Mouse (Mus musculus) testis, postnatal 10 days (tissue): ENCODE data around the gene Tmem72.

Source experiments
- DNase-seq: peaks from one replicate; pipeline ENCODE4 v3.0.0; 2021; ENCODE audit warnings: low spot score

Gene Tmem72

DNA sequence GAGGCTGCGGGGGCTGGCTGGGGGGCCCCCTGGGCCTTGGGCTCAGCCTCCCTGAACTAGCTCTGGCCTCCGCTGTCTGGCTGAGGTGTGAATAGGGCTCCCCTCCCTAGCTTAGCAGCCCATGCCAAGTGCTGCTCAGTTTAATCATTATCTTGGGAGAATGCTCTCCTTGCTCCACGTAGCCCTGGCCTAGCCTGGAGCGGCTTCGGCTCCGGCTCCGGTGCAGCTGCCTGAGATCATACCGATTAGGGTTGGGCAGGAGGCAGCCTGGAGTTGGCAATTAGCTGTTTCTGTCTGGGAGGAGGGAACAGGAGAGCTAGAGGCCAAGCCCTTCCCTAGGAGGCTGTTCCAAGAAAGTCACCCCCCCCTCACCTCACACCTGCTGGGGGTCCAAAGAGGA lies at the start of gene Tmem72:
Tmem72 (minus strand) TSS at position 248 of the 400 bp plus-strand sequence.
- no peak for DNase-seq

DNA sequence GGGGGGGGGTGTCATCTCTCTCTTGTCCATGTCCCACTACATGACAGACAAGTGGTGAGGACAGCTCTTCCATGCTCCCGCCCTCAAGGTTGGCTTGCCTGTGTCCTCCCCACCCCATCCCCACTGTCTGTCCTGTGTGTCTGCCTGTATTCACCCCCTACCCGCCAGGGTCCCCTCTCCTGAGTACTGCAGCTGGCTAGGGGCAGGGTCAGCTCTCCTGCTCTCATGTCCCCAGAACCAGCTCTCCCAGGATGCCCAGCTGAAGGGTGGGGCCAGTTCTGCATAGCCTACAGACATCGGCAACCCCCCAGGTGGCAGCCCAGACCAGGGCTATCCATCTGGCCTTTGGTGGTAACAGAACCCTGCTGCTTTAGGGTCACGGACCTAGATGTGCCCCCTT lies 47.8 kb upstream of the Tmem72 start:
- no peak for DNase-seq

DNA sequence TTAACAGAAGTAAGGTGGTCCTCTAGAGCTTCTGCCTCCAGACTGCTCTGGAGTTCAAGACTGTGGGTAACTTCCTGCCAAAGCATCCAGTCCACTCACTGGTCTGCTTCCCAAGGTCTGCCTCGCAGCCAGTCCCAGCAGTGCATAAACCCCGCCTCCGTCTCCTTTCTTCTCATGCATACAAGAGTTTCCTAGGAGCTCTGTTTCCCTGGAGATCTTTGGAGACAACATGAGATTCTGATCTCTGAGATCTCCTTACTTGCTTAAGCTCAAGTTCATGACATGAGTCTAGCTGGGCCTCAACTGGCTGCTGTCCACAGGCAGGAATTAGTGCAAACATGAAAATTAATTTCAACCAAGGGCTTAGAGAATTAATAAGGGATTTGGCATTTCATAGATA lies 45.6 kb upstream of the Tmem72 start:
- DNase-seq = no peak

DNA sequence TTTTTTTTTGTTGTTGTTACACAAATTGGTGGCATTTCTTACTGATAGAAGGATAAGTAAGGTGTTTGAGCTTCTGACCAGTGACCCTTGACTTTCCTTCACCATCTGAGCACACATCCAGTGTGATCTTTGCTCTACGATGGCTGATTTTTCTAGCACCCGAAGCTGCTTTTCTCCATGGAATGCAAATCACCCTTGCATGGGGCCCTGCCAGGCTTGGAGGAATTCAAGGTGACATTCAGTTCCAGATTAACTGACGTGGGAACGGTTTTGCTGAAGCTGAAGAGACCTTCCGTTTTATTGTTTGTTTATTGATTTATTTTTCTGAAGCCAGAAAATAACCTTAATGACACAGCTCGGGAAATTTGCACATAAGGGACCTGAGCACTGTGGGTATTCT lies 43.5 kb upstream of the Tmem72 start:
- no peak for DNase-seq

DNA sequence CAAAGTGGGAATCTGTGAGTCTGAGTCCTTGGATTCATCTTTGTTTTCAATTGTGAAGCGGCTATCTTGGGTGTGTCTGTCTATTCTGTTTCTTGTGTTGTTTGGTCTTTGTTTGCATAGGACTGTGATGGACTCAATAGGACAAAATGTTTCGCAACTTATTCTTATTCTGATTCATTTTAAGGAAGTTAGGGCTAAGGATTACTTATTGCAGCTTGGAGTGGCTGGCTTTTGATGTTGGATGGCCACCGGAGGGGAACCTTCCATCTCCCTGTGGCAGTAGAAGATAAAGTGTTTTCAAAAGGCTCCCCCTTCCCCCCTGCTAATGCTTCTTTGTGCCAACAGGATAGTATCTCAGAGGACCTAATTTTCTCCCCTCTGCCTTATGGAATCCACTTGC lies 39.7 kb upstream of the Tmem72 start:
- DNase-seq = no peak

DNA sequence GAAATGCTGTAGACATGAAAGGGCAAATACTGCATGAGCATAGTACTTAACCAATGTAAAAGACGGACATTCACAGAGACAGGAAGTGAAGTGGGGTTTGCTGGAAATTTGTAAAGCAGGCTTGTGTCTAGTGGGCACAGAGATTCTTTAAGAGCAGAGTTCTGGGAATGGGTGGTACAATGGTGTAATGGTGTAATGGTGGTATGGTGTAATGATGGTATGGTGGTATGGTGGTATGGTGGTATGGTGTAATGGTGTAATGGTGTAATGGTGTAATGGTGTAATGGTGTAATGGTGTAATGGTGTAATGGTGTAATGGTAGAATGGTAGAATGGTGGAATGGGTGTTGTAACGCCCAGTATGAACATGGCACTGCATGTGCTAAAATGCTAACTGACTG lies 21.3 kb upstream of the Tmem72 start:
- DNase-seq = no peak

DNA sequence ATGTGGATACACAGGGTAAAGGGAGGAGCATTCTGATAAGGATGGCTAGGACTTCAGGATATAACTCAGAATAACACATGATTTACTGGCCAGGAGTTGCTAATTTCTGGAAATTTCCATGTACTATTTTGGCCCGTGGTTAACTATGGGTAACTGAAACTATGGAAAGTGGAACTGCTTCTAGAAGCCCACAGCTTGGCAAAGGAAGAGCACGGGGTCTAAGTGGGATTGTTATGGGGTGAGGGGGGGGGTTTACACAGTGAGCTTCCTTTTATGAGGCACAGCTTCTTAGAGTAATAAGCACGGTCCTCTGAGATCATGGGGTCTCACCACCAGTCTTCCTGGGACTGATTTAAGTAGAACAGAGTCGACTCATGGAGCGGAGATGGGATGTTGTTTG lies 18.6 kb upstream of the Tmem72 start:
- DNase-seq = no peak

DNA sequence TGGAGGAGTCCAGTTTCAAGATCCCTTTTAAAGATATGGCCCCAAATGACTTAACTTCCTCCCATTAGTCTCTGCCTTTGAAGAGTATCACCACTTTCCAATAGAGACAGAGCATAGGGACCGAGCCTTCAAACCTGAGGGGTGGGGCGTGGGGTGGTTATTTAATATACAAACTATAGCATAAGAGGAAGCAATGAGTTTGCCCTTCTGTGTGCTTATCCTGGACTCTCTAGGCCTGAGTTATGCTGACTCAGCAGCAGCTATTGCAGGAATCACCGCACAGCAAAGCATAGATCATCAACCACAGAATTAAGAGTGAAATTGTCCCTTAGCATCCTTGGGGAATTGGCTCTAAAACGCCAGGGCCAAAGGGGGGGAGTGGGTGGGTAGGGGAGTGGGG lies 16.9 kb upstream of the Tmem72 start:
- no peak for DNase-seq

DNA sequence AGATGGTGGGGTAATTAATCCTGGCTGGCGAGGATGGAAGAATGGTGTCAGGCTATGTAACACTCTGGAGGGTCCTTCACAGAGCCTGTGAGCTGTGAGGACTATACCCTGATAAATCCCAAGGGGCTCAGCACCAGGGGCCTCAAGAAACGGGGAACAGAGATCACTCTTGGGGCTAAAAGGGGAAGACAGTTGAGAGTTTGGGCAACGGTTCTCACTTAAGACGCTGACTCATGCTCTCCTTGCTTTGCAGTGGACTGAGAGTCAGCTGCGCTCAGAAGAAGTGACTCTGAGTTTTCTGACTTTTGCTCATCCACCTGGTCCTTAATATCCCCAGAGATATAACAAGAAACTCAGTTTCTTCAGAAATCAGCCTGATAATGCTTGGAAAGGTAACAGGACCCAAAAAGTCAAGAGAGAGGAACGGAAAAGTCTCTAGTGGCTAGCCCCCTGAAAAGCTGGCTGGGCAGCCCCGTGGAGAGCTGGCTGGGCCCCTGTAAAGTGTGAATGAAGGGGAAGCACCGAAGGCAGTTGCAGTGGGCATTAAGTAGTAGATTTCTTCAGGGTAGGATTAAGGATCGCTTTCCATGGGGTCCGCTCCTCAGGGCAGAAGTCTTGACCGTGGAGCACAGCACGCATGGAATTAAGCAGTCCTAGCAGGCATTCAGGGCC lies 7.9 kb upstream of the Tmem72 start:
- no peak for DNase-seq

DNA sequence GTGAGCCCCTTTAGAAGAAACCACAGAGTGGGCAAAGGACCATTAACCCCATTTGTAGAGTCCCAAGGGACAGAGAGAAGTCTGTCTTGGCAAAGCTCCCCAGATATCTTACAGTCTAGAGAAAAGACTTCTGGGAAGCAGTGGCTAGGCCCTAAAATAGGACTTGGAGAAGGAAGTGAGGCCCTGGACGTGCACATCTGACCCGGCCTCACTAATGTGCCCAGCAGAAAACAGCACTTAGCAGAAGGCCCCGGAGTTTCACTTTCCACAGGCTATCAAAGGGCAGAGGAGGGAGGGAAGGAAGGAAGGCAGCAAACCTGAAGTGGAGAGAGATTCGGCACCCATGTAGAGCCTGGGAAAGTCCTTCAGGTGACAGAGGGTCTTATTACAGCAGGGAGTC lies 2.2 kb upstream of the Tmem72 start:
- no peak for DNase-seq

DNA sequence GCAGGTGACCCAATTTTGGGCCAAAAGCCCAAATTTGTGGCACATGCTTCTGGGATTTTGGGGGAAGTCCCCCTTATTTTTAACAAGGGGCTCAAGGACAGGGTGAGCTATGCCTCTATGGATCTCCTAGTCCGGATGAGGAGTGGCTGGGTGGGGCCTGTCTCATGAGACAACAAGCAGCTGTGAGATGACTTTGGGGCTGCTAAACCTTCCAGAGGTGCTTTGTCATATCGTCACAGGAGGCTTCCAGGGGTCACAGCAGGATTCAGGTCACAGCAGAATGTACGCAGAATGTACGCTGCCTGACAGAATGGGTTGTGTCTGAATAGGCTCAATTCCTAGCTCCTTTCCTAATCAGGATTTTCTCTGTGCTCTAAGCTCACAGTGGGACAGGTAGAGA lies 1.6 kb upstream of the Tmem72 start:
- DNase-seq = no peak

DNA sequence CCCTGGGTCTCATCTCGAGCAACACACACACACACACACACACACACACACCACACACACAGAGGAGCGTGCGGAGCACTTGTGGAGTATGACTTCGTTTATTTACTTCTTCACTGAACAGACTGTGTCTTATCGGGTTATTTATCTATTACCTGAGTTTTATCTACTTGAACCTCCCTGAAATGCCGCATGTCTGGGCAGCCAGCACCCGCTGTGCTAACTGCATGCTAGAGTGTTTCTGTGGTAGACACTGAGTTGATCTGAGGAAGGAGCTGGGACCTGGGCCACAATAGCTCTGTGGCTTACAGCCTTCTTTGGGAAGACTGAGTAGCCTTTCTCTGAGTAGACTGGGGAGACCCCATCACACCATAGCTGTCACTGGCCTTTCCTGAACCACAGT lies 1.1 kb upstream of the Tmem72 start:
- no peak for DNase-seq

DNA sequence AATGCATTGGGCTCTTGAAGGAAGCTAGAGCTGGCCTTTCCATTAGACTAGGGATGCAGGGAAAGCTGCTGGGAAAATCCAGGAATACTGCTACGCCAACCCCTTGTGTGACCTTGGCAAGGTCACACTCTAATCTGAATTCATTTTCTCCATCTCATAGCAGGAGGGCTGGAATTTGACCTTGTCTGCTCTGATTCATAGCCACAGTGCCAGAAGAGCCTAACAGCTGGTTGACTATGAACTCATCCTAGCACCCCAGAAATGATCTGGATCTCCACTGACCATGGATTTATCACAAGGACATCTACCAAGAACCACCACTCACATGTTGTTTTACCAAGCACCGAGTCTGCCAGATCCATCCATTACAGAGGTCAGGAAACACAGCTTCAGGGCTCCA lies 1.5 kb downstream of the Tmem72 start:
- DNase-seq = no peak

DNA sequence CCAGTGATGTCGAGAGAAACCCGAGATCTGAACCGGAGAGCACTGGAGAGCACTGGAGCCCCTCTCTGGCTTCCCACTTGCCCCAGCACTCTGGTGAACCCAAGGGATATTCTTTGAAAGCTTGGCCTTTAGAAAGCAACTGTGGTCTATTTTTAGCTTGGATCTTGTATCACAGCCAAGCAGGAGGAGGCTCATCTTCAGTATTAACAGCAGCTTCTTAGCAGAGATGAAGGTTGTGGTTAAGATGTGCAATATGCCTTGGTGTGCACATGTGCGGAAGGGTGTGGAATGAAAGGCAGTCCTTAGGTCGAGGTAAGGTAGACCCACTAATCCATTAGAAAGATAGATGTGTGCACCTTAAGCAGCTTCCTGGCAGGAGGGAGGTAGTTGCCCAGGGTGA lies 2.1 kb downstream of the Tmem72 start:
- no peak for DNase-seq

DNA sequence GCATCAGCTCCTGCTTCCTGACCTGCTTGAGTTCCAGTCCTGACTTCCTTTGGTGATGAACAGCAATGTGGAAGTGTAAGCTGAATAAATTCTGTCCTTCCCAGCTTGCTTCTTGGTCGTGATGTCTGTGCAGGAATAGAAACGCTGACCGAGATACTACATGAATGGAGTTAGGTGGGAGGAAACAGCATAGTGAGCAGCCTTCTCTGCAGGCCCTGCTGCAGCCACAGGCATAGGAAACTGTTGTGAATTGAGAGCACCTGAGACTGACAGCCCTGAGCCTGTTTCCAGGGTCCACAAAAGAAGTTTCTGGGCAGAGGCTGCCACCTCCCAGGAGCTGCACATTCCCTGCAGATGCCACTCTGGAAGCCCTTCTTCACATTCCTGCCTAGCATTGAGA lies 2.7 kb downstream of the Tmem72 start:
- no peak for DNase-seq

DNA sequence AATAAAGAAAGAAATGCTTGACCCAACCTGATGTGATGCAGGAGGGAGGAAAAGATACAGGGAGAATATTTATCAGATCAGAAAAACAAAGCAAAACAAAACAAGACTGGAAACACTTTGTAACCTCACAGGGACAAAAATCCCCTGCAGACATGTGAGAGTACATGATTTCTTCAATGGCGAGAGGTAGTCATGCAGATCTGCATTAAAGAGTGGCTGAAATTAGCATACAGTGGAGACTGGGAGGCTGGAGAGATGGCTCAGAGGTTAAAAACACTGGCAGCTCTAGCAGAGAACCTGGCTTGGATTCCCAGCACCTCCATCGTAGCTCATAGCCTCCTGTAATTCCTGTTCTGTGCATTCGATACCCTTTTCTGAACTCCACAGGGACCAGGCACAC lies 4.2 kb downstream of the Tmem72 start:
- no peak for DNase-seq

DNA sequence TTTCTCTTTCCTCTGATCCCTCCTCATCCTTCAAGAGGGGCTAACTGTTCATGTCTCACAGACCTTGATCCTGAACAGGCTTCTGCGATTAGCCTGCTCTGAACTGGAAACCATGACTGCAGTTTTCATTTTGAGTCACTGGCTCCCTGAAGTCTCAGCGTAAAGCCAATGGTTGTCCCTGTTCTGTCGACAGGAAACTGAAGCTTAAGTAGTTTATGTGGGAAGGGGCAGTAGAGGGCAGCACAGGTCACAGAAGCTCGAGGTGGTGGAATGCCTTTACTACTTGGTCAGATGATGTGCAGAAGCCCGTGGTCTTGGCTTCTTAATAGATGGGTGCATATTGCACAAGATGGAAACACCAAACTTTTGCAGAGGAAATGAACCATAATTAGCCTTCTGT lies 4.7 kb downstream of the Tmem72 start:
- no peak for DNase-seq

DNA sequence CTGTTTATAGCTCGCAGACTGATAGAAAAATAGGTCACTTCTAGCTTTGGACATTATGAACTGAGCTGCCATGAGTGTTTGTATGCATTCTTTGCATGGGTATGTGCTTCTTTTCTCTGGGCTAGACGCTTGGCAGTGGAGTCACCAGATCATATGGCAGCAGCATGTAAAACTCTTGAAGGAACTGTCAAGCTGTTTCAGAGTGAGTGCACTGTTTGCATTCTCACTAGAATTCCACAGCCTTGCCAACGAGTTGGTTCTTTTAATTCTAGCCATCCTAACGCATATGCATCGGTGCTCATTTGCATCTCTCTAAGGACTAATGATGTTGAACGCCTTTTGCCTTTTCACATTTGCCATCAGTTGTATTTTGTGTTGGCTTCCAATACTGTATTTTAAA lies 12.4 kb downstream of the Tmem72 start:
- no peak for DNase-seq

DNA sequence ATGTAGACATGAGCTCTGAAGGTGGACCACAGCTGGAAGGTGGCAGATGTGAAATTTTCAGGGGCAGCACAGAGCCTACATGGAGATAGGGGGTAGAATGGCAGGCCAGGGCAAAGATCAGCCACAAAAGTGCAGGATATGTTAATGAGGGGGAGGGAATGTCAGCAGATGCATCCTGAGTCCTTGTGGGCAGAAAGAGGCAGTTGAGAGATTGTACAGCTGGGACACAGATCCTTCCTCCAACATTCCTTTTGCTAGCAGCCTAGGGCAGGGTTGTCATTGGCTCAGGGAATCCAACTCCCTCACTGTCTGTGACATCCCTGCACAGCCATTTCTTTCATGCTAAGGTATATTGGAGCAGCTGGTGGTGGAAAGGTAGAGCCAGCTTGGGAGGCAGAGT lies 15.9 kb downstream of the Tmem72 start:
- no peak for DNase-seq

DNA sequence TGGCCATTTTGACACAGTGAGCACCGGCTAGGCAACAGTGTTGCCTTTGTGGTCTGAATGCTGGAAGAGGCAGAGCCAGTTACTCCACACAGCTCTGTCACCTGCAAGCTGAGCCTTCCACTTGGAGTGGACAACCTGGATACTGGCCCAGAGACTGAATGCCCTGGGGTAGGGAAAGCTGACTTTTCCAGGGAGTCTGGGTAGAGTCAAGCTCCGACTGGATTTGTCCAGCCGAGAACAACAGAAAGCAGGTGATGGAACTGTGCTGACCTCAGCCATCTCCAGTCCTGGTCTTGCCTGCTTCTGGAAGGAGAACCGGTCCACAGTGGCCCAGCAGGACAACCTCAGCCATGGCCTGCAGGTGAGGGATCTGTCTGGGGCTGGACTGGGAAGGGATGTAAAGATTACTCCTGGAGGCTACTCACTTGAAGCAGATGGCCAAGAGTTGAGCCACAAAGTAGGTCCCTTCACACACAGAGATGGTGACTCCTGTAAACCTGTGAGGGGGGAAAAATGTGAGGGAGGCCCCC lies 18.8 kb downstream of the Tmem72 start:
- DNase-seq = no peak

DNA sequence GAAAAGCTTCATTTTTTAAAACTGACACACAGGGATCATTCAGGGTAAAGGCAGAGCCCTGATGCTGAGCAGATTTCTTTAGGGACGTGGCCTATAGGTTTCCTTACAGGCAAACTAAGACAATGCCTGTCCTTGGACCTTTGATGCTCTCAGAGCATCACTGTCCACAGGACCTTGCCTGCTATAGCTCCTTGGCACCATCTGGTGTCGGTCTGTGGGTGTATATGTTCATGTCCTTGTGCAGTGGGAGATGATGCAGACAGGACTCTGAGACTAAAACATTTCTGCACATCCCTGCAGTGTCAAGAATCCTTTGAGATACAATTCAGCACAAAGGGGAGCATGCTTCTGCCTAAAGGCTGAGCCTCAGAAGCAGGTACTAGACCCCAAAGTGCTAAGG lies 19.3 kb downstream of the Tmem72 start:
- no peak for DNase-seq

DNA sequence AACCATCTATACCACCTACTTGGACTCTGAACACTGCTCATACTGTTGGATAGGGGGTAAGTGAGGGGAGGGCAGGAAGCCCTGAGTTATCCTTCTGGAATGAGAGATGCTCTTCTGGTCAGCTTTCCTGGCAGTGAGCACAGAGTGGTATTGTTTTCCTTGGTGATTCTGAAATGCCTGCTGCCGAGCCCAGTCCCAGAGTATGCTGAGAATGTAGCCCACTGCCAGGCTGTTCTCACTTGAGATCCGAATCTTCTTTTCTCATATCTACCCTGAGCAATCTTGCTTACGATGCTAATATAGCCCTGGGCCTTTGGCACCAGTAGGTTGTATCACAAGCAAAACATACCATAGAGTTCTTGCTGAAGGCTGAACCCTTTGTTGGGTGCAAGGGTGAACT lies 22.4 kb downstream of the Tmem72 start:
- DNase-seq = no peak

DNA sequence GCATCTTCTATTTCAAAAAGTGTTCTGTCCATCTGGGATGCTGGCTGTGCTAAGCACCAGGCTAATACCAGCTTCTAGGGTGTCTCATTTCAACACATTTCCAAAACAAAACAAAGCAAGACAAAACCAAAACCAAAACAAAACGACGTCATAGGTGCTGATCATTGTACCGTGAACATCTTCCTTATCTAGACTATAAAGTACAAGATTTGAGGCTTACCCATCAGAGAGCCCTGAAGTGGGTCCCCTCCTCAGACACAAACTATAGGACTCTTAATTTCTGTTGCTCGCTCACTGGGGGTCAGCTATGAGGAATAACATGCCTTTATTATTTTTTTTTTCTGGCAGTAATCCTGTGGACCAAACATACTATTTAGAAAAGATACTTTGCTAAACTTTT lies 23.1 kb downstream of the Tmem72 start:
- no peak for DNase-seq

DNA sequence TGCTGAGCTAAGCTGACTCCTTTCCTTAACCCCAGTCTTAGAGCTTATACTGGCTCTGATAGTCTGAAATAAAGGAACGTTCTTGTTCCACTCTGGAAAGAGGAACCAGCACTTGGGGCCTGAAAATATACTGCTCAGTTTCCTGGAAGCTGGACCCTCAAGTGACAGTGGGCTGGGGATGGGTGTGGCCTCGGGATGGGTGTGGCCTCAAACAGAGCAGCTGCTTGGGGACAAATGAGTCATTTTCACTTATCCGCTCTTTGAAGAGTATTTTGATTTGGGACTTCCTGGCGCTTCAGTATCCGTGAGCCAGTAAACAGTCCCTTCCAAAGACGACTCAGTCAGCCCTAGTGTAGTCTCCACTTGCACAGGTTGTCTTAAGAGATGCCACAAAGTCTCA lies 34.4 kb downstream of the Tmem72 start:
- DNase-seq = peak; percentile 41
